Mouse (Mus musculus) MEL (cell line): ENCODE measurements around the gene Rcbtb2. TPM values are rescaled to one million over a fixed set of nuclear protein-coding genes. Genes with fewer than 3 reads are reported as not detected.

Experiments used
- DNase-seq: peaks from one replicate; pipeline ENCODE4 v3.0.0; 2011; ENCODE audit warnings: low read depth, low spot score
- H3K27ac ChIP-seq: 2 replicates; pipeline ENCODE4 v1.5.1; 2012; ENCODE audit warnings: low read depth, mild to moderate bottlenecking, control low read depth, low read length, moderate library complexity; ENCODE audit not compliant: control insufficient read depth
- H3K27me3 ChIP-seq, 2 experiments: fragments of 150-350 bp in 1 of 2; sonication (generic) in 1 of 2; 2 replicates each; pipeline ENCODE4 v1.6.1; 2012; ENCODE audit warnings: low read length in 2 of 2, mild to moderate bottlenecking in 2 of 2, improper control_type of control experiment in 1 of 2, moderate library complexity in 1 of 2; ENCODE audit not compliant: insufficient read depth in 2 of 2, control insufficient read depth in 1 of 2
- H3K36me3 ChIP-seq, 2 experiments: 2 replicates each; pipeline ENCODE4 v1.6.1; 2012 to 2014; ENCODE audit warnings: low read length in 2 of 2, improper control_type of control experiment in 1 of 2, inconsistent platforms in 1 of 2, mild to moderate bottlenecking in 1 of 2; ENCODE audit not compliant: insufficient read depth in 2 of 2, control insufficient read depth in 1 of 2
- H3K4me1 ChIP-seq, 2 experiments: fragments of 150-350 bp in 1 of 2; sonication (generic) in 1 of 2; 2 replicates each; pipeline ENCODE4 v1.6.1; 2012; ENCODE audit warnings: low read length in 2 of 2, improper control_type of control experiment in 1 of 2, mild to moderate bottlenecking in 1 of 2; ENCODE audit not compliant: insufficient read depth in 2 of 2, control insufficient read depth in 1 of 2
- H3K4me3 ChIP-seq, 2 experiments: fragments of 150-350 bp in 1 of 2; sonication (generic) in 1 of 2; 2 replicates each; pipeline ENCODE4 v1.5.1; 2012; ENCODE audit warnings: low read depth in 2 of 2, low read length in 2 of 2, mild to moderate bottlenecking in 2 of 2, moderate library complexity in 2 of 2, control low read depth in 1 of 2, improper control_type of control experiment in 1 of 2; ENCODE audit not compliant: control insufficient read depth in 1 of 2, insufficient read depth in 1 of 2
- H3K79me2 ChIP-seq: 2 replicates; pipeline ENCODE4 v1.6.1; 2012; ENCODE audit warnings: mild to moderate bottlenecking, low read length, moderate library complexity; ENCODE audit not compliant: control insufficient read depth, poor library complexity, insufficient read depth
- H3K9ac ChIP-seq: 2 replicates; pipeline ENCODE4 v1.6.1; 2012; ENCODE audit warnings: low read depth, mild to moderate bottlenecking, control low read depth, low read length, moderate library complexity; ENCODE audit not compliant: control insufficient read depth, poor library complexity, severe bottlenecking
- H3K9me3 ChIP-seq: fragments of 150-350 bp; sonication (generic); replicated peaks from 2 replicates; pipeline ENCODE4 v1.6.1; 2012; ENCODE audit warnings: mild to moderate bottlenecking, low read length, improper control_type of control experiment, moderate library complexity; ENCODE audit not compliant: insufficient read depth
- BHLHE40 ChIP-seq: IDR thresholded peaks from 2 replicates; pipeline ENCODE4 v1.6.1; 2012; ENCODE audit warnings: low read depth, mild to moderate bottlenecking, inconsistent platforms, low read length, improper control_type of control experiment, borderline replicate concordance
- CHD1 ChIP-seq: IDR thresholded peaks from 2 replicates; pipeline ENCODE4 v1.6.1; 2012; ENCODE audit warnings: low read depth, mild to moderate bottlenecking, inconsistent platforms, low read length, improper control_type of control experiment
- CHD2 ChIP-seq: IDR thresholded peaks from 2 replicates; pipeline ENCODE4 v1.6.1; 2011; ENCODE audit warnings: low read length, improper control_type of control experiment
- CTCF ChIP-seq, 3 experiments: IDR thresholded peaks in 2 of 3; conservative IDR thresholded peaks in 1 of 3; 2 replicates each; pipeline ENCODE4 v1.5.1; 2011 to 2012; ENCODE audit warnings: low read length in 3 of 3, low read depth in 2 of 3, mild to moderate bottlenecking in 2 of 3, improper control_type of control experiment in 1 of 3, inconsistent platforms in 1 of 3, mixed read lengths in 1 of 3, moderate library complexity in 1 of 3; ENCODE audit not compliant: control insufficient read depth in 1 of 3, insufficient read depth in 1 of 3, poor library complexity in 1 of 3, severe bottlenecking in 1 of 3
- E2F4 ChIP-seq: IDR thresholded peaks from 2 replicates; pipeline ENCODE4 v1.6.1; 2011; ENCODE audit warnings: low read depth, low read length, improper control_type of control experiment, borderline replicate concordance
- ELF1 ChIP-seq: IDR thresholded peaks from 2 replicates; pipeline ENCODE4 v1.6.1; 2014; ENCODE audit warnings: low read depth, mild to moderate bottlenecking, inconsistent platforms, low read length, improper control_type of control experiment, moderate library complexity
- GABPA ChIP-seq: IDR thresholded peaks from 2 replicates; pipeline ENCODE4 v1.6.1; 2012; ENCODE audit warnings: low read depth, mild to moderate bottlenecking, inconsistent platforms, low read length, improper control_type of control experiment, moderate library complexity
- GATA1 ChIP-seq: IDR thresholded peaks from 2 replicates; pipeline ENCODE4 v1.6.1; 2011; ENCODE audit warnings: low read depth, low read length, improper control_type of control experiment
- HCFC1 ChIP-seq: IDR thresholded peaks from 2 replicates; pipeline ENCODE4 v1.6.1; 2012; ENCODE audit warnings: low read depth, mild to moderate bottlenecking, inconsistent platforms, low read length, improper control_type of control experiment, moderate library complexity
- KAT2A ChIP-seq: conservative IDR thresholded peaks from 2 replicates; pipeline ENCODE4 v1.6.1; 2012; ENCODE audit warnings: low read depth, low read length, improper control_type of control experiment, inconsistent platforms
- MAFK ChIP-seq: IDR thresholded peaks from 2 replicates; pipeline ENCODE4 v1.6.1; 2011; ENCODE audit warnings: low read depth, mild to moderate bottlenecking, low read length, improper control_type of control experiment, borderline replicate concordance
- MAX ChIP-seq: IDR thresholded peaks from 2 replicates; pipeline ENCODE4 v1.6.1; 2011; ENCODE audit warnings: low read length, improper control_type of control experiment
- MAZ ChIP-seq: IDR thresholded peaks from 2 replicates; pipeline ENCODE4 v1.6.1; 2012; ENCODE audit warnings: low read depth, mild to moderate bottlenecking, inconsistent platforms, low read length, improper control_type of control experiment
- MEF2A ChIP-seq: IDR thresholded peaks from 2 replicates; pipeline ENCODE4 v1.6.1; 2014; ENCODE audit warnings: low read depth, mild to moderate bottlenecking, inconsistent platforms, low read length, improper control_type of control experiment; ENCODE audit not compliant: poor library complexity, insufficient replicate concordance, severe bottlenecking; ENCODE audit errors: extremely low read depth
- MXI1 ChIP-seq: IDR thresholded peaks from 2 replicates; pipeline ENCODE4 v1.6.1; 2011; ENCODE audit warnings: mild to moderate bottlenecking, low read depth, low read length, improper control_type of control experiment
- MYC ChIP-seq: IDR thresholded peaks from 2 replicates; pipeline ENCODE4 v1.6.1; 2011; ENCODE audit warnings: low read depth, mild to moderate bottlenecking, low read length, improper control_type of control experiment, moderate library complexity
- NELFE ChIP-seq: IDR thresholded peaks from 2 replicates; pipeline ENCODE4 v1.6.1; 2011; ENCODE audit warnings: low read depth, low read length, improper control_type of control experiment
- NRF1 ChIP-seq: IDR thresholded peaks from 2 replicates; pipeline ENCODE4 v1.6.1; 2014; ENCODE audit warnings: low read depth, mild to moderate bottlenecking, inconsistent platforms, low read length, improper control_type of control experiment, moderate library complexity; ENCODE audit not compliant: poor library complexity, insufficient read depth, severe bottlenecking
- POLR2AphosphoS2 ChIP-seq: IDR thresholded peaks from 2 replicates; pipeline ENCODE4 v1.6.1; 2011; ENCODE audit warnings: low read length, improper control_type of control experiment
- POLR2AphosphoS5 ChIP-seq: IDR thresholded peaks from 2 replicates; pipeline ENCODE4 v1.6.1; 2012; ENCODE audit warnings: low read depth, borderline replicate concordance, mild to moderate bottlenecking, inconsistent platforms, low read length, moderate library complexity, mixed read lengths
- RAD21 ChIP-seq: IDR thresholded peaks from 2 replicates; pipeline ENCODE4 v1.6.1; 2011; ENCODE audit warnings: mild to moderate bottlenecking, low read depth, low read length, improper control_type of control experiment
- RCOR1 ChIP-seq: IDR thresholded peaks from 2 replicates; pipeline ENCODE4 v1.6.1; 2012; ENCODE audit warnings: low read depth, mild to moderate bottlenecking, inconsistent platforms, low read length, improper control_type of control experiment
- SIN3A ChIP-seq: IDR thresholded peaks from 2 replicates; pipeline ENCODE4 v1.6.1; 2012; ENCODE audit warnings: low read length, improper control_type of control experiment, inconsistent platforms
- SMC3 ChIP-seq: IDR thresholded peaks from 2 replicates; pipeline ENCODE4 v1.6.1; 2011; ENCODE audit warnings: low read depth, low read length, improper control_type of control experiment
- TAL1 ChIP-seq: IDR thresholded peaks from 2 replicates; pipeline ENCODE4 v1.6.1; 2012; ENCODE audit warnings: mild to moderate bottlenecking, inconsistent platforms, low read length, moderate library complexity, mixed read lengths
- TBP ChIP-seq: IDR thresholded peaks from 2 replicates; pipeline ENCODE4 v1.8.0; 2011; ENCODE audit warnings: low read depth, low read length, improper control_type of control experiment
- TCF12 ChIP-seq: IDR thresholded peaks from 2 replicates; pipeline ENCODE4 v1.6.1; 2014; ENCODE audit warnings: low read depth, mild to moderate bottlenecking, inconsistent platforms, low read length, improper control_type of control experiment, moderate library complexity
- USF1 ChIP-seq: IDR thresholded peaks from 2 replicates; pipeline ENCODE4 v1.6.1; 2014; ENCODE audit warnings: low read depth, mild to moderate bottlenecking, inconsistent platforms, low read length, improper control_type of control experiment, moderate library complexity
- USF2 ChIP-seq, 2 experiments: IDR thresholded peaks; 2 replicates each; pipeline ENCODE4 v1.6.1; 2011 to 2012; ENCODE audit warnings: improper control_type of control experiment in 2 of 2, low read length in 2 of 2, borderline replicate concordance in 1 of 2, inconsistent platforms in 1 of 2, low read depth in 1 of 2, mild to moderate bottlenecking in 1 of 2; ENCODE audit not compliant: insufficient read depth in 1 of 2
- ZC3H11A ChIP-seq: IDR thresholded peaks from 2 replicates; pipeline ENCODE4 v1.6.1; 2012; ENCODE audit warnings: low read depth, mild to moderate bottlenecking, inconsistent platforms, low read length, improper control_type of control experiment
- ZNF384 ChIP-seq: IDR thresholded peaks from 2 replicates; pipeline ENCODE4 v1.6.1; 2012; ENCODE audit warnings: low read depth, mild to moderate bottlenecking, inconsistent platforms, low read length, improper control_type of control experiment
- polyA plus RNA-seq, 2 experiments: library from polyadenylated mRNA; stranded (reverse) in 1 of 2; unstranded in 1 of 2; fragments of >175 nt in 1 of 2; fragments of >200 nt in 1 of 2; gene quantifications; 2 replicates each; pipeline versions ENCODE4 v1.2.1 to v1.2.4; 2012; ENCODE audit warnings: low replicate concordance in 2 of 2, low read depth in 1 of 2; ENCODE audit not compliant: insufficient read length in 2 of 2, insufficient read depth in 1 of 2, missing spikeins in 1 of 2
- total RNA-seq: library from RNA; depleted of rRNA; stranded (reverse); fragments of 300-350 nt; gene quantifications from 2 replicates; pipeline ENCODE4 v1.2.3, GENCODE M21; 2012

Rcbtb2 gene
- total and polyA plus RNA-seq, 3 experiments = 8.6 to 13.8 TPM; not detected in 1

- Histone ChIP-seq H3K9ac (peak overlapping the region; percentile 45), H3K79me2 (no peaks in the 10 kb centered on the region), H3K27ac (peak overlapping the region; percentile 96), H3K4me3 (peak overlapping the region; percentile 45 to 68), H3K27me3 (no peaks in the 10 kb centered on the region), H3K4me1 (peaks cover 13 to 18% of the 10 kb centered on the region in 2 experiments), H3K9me3 (no peaks in the 10 kb centered on the region), H3K36me3 (peaks cover 0 to 26% of the 10 kb centered on the region in 2 experiments; a peak in 2 of 4 replicates)
- no peak for TF ChIP-seq MAFK
- no peak for TF ChIP-seq ELF1
- no peak for TF ChIP-seq CHD1
- TF ChIP-seq USF2 (IDR thresholded peaks at IDR 0.05; ENCODE audit: borderline replicate concordance in 1 of 2, insufficient read depth in 1 of 2, low read depth in 1 of 2, low read length in 2 of 2) = no peak
- no peak; the same call in 1 of the 2 replicates for TF ChIP-seq MXI1
- no peak; the same call in 1 of the 2 replicates for TF ChIP-seq TBP
- no peak for TF ChIP-seq E2F4
- no peak for TF ChIP-seq NELFE
- TF ChIP-seq CHD2 = no peak
- no peak for TF ChIP-seq POLR2AphosphoS2
- TF ChIP-seq HCFC1 = no peak
- TF ChIP-seq MYC = no peak
- TF ChIP-seq POLR2AphosphoS5 = no peak
- TF ChIP-seq CTCF (IDR thresholded peaks at IDR 0.05 in 2 of 3, conservative IDR thresholded peaks at IDR 0.05 in 1 of 3; ENCODE audit: control insufficient read depth in 1 of 3, insufficient read depth in 1 of 3, low read depth in 2 of 3, low read length in 3 of 3, poor library complexity in 1 of 3, severe bottlenecking in 1 of 3) = no peak
- no peak for TF ChIP-seq KAT2A
- peak; percentile 45 for DNase-seq
Measured at GRCm38 (mm10) chr14:73123381-73123780, 544 bp downstream of the Rcbtb2 start.

- Histone ChIP-seq H3K27me3 (no peaks in the 10 kb centered on the region), H3K4me3 (peak overlapping the region in 1 of 2 experiments; percentile 68; a peak in 2 of 4 replicates), H3K9me3 (no peaks in the 10 kb centered on the region), H3K4me1 (peaks cover 13 to 18% of the 10 kb centered on the region in 2 experiments), H3K27ac (peak overlapping the region; percentile 76), H3K9ac (no peak overlapping the region), H3K36me3 (peaks cover 0 to 26% of the 10 kb centered on the region in 2 experiments; a peak in 2 of 4 replicates), H3K79me2 (no peaks in the 10 kb centered on the region)
- peak; percentile 93 for DNase-seq
- TF ChIP-seq ZNF384 = peak; percentile 80
- no peak for TF ChIP-seq USF1
- TF ChIP-seq KAT2A = peak; percentile 48; the same call in 1 of the 2 replicates
- TF ChIP-seq BHLHE40 = peak; percentile 93
- TF ChIP-seq MAX = peak; percentile 71; the same call in 1 of the 2 replicates
- 0 out of 2 replicates have a peak, but pooled peaks have one; percentile 22 for TF ChIP-seq SMC3
- TF ChIP-seq RAD21 = no peak
- peak; percentile 94 for TF ChIP-seq SIN3A
- TF ChIP-seq ZC3H11A = no peak
- TF ChIP-seq CHD2 = peak; percentile 43; the same call in 1 of the 2 replicates
- peak; percentile 70; the same call in 1 of the 2 replicates for TF ChIP-seq MAZ
- TF ChIP-seq GABPA = peak; percentile 55; the same call in 1 of the 2 replicates
- TF ChIP-seq TCF12 = peak; percentile 100
- peak; percentile 98 for TF ChIP-seq TAL1
- TF ChIP-seq RCOR1 = peak; percentile 98
- TF ChIP-seq MEF2A = 0 out of 2 replicates have a peak, but pooled peaks have one; percentile 68
- TF ChIP-seq CTCF (IDR thresholded peaks at IDR 0.05 in 2 of 3, conservative IDR thresholded peaks at IDR 0.05 in 1 of 3; ENCODE audit: control insufficient read depth in 1 of 3, insufficient read depth in 1 of 3, low read depth in 2 of 3, low read length in 3 of 3, poor library complexity in 1 of 3, severe bottlenecking in 1 of 3) = no peak
- TF ChIP-seq HCFC1 = peak; percentile 64
- TF ChIP-seq GATA1 = peak; percentile 99
- no peak for TF ChIP-seq NRF1
Measured at GRCm38 (mm10) chr14:73123786-73124185, 949 bp downstream of the Rcbtb2 start.
